Mouse (Mus musculus): ENCODE measurements around the gene Ell.
"Not testable (repeated sequence)": the region's sequence is repeated elsewhere in the genome, so short reads cannot be mapped to it uniquely, and the experiment has no call there.

Ell gene

DNA sequence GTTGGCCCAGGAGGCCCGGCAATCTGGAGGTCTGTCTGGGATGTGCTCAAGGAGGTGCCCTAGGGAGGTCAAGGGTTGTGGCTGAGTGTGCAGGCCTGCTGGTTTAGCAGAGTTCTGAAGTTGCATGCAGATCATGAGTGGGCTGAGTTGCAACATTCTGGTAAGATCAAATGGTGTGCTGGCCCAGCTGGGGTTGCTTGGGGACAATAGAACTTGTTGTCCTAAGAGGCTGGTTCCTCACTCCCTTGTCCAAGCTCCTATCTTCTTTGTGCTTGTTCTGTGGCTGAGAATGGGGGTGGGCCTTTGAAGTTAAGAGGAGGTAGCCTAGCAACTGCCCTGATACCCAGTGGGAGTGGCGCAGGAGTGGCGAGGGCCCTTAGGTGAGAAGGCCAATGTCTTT lies 23.5 kb downstream of the Ell start:
- DNase-seq (ENCODE audit: low spot score in 2 of 2) = no peak

DNA sequence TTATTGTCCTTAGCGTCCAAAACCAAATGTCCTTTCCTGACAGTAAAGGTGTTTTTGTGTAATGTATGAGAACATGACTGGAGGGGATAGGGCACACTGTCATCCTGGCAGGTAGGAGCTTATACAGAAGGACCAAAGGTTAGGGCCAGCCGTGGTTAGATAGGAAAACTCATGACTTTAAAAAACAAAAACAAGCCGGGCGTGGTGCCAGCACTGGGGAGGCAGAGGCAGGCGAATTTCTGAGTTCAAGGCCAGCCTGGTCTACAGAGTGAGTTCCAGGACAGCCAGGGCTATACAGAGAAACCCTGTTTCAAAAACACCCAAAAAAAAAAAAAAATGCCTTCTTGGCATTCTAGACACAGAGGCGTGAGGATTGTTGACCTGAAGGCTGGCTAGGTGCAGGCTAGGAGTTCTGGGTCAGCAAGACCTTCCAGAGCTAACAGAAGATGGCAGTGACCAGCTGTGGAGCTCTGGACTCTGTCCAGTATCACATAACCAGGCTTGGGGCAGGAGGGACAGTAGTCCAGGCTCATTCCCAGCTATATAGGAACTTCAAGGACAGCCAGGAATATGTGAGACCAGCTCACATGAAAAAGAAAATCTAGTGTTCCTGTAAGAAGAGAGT lies 24.6 kb downstream of the Ell start:
- DNase-seq (ENCODE audit: low spot score in 2 of 2) = no peak

DNA sequence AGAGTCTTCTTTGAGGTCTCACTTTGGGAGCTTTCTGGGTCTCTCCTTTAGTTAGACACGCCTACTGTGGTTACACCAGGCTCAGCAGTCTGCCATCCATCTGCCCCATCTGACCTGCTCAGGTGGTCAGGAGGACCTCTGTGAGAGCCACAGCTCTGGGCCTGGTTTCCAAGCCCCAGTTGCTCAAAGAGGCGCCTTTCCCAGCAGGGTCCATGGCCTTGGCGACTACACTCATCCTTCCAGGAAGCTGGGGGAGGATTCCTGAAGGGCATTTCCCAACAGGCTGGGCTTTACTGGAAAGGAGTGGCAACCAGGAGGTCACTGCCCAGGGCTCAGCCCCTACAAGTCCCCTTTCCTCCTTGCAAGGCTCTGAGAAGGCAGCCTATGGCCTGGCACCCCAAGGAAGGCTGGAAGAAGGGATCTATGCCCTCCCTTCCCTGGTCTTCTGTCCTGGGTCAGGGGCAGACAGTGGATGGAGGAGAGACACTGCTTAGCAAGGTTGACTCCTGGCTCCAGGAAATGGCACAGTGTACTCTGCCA lies 25.5 kb downstream of the Ell start:
- no peak for DNase-seq (ENCODE audit: low spot score in 2 of 2)

DNA sequence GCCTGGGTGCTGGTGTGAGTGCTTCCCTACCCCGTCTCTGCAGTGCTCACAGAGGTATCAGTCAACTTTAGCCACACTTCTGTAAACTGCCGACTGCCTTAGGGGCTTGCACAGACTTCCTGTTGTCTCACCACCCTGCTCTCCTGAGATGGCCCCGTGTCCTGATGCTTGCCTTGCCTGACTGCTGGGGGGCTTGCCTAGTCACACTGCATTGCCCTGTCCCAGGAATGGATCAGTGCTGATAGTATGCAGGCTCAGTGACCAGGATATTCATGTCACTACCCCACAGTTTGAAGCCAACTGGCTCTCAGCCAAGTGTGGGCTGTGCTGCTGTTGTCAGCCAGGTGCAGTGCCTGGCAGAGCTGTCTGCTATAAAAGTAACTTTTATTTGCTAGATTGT lies 26.3 kb downstream of the Ell start:
- DNase-seq (ENCODE audit: low spot score in 2 of 2) = no peak

DNA sequence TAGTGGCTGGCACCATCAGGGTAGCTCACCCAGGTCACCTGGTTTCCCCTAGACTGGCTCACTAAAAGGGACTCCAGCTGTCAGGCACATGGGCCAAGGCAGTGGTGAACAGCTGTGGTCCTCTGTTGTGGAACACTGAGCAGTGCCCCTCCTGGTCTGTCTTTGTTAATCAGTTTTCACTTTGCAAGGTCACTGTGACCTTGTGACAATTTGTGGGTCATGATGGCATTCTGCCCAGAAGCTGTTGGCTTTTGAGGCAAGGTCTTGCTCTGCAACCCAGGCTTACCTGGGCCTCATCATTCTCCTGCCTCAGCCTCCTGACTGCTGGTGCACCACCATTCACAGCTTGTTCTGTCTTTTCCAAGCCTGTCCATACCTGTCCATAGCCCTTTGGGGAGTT lies 31.1 kb downstream of the Ell start:
- no peak for DNase-seq (ENCODE audit: low spot score in 2 of 2)

DNA sequence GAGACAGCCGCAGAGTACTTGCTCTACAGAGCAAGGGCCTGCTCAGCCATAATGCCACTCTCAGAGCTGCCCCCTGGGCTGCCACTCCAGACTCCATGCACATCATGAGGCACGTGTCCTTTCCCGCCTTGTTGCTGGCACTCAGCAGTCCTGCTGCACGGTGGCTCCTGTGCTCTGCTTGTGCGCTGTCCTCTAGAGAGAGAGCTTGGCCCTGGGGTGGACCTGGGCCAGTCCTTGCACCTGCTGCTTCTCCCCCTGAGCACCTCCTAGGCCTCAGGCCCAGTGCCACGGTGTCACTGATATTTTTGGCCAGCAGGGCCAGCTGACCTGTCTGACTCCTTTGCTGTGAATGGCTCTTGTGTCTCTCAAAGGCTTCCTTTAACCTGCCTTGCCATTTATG lies 31.7 kb downstream of the Ell start:
- DNase-seq (ENCODE audit: low spot score in 2 of 2) = no peak

DNA sequence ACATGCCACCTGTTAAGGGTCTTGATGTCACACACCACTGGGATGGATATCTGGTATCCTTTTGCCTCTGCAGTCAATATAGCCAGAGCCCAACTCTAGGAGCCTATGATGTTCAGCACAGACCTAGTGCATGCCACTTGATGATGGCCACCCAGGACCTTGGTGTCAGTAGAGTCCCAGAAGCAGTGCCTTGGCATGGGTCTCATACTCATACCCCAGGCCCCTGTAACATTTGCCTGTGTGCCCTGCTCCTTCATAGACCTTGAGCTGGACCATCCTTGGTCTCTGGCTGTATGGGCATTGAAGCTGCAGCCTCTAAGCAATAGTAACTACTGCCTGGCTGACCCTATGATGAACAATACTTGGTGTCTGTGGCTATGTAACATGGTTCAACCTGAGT lies 35.0 kb downstream of the Ell start:
- DNase-seq (ENCODE audit: low spot score in 2 of 2) = no peak

DNA sequence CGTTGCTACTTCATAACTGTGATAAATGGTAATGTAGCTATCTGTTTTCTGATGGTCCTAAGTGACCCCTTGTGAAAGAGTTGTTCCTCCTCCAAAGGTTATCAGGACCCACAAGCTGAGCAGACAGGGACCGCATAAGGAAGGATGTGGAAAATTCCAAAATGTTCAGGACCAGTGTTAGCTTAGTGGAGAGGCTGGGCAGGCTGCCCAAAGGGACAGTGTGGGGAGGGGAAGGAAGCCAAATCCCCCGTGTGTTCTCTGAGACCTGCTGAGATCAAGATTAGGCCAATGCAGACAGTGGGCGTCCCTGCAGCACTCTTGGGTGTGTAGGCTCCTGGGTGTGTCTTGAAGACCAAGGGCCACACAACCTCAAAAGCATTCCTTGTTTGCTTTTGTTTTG lies 35.7 kb downstream of the Ell start:
- no peak for DNase-seq (ENCODE audit: low spot score in 2 of 2)

DNA sequence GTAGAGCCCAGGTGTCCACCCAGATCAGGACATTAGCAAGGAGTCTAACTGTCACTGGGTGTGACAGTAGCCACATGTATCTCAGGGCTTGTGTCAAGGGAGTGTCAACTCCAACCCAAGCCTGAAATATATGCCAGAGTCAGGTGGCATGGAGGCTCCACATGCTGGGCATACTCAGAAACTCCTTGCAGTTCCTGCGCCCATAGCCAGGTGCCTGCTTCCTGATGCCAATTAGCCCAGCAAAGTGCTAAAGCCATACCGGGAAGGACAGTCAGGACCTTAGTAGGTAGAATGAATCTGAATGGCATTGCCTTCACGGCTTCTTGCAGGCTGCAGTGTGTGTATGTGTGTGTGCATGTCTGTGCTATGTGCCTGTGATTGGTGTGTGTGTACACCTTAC lies 38.0 kb downstream of the Ell start:
- DNase-seq (ENCODE audit: low spot score in 2 of 2) = no peak

DNA sequence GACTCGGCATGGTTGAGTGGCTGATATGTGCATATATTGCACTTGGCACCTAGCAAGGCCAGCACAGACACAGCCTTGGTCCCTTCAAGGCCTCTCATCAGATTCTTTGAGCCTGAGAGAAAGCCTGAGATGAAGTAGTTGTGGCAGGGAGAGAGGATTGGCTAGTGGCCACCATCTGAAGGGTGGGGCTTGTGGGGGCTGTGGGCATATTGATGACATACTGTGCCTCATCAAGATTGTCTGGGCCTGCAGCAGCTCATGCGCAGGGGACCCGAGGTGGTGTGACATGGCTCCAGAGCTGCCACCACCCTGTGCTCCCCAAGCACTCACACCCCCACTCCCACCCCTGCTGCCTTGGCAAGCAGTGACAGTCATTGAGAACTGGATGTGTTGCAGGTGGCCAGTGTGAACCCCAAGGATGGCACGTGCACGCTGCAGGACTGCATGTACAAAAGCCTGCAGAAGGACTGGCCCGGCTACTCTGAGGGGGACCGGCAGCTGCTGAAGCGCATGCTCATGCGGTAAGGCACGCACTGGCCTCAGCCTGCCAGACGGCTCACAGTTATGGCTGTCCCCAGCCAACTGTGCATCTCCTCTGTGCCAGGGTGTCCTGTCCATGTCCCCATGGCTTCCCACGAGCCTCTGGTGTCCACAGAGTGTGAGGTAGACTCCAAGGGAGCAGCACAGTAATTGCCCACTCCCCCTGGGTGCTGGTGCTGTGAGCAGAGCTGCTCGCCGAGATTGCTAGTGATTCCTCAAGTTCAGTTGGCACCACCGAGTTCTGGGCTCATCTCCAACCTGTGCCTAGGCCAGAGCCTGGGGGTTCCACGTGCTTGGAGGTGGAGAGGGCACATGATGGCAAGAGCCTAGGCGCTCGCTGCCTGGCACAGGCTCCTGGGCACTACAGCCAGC lies 44.5 kb downstream of the Ell start:
- no peak for DNase-seq (ENCODE audit: low spot score in 2 of 2)

DNA sequence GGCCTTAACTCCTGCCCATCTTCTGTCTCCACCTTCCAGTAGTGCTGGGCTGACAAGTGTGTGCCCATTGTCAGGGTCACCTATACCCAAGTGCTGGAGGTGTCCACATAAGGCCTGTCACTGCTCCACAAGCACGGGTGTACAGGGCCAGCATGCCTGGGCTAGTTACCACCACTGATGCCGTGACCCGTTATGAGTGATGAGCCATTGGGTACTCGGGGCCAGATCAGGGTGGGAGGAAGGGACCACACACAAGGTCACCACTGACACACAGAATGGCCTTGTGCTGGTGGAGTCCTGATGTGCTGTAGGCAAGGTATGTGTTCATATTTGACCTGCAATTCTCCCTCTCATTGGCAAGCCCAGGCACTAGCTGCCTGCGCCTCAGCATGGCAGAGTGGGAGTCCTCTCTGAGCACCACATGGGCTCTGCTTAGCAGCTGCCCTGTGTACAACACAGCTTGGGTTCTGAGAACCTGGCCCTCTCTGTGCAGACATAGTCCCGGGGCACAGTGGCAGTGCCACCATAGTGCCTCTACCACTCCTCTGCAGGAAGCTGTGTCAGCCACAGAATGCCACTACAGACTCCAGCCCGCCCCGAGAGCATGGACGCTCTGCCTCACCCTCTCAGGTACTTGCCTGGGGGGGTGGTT lies 45.5 kb downstream of the Ell start:
- no peak for DNase-seq (ENCODE audit: low spot score in 2 of 2)

DNA sequence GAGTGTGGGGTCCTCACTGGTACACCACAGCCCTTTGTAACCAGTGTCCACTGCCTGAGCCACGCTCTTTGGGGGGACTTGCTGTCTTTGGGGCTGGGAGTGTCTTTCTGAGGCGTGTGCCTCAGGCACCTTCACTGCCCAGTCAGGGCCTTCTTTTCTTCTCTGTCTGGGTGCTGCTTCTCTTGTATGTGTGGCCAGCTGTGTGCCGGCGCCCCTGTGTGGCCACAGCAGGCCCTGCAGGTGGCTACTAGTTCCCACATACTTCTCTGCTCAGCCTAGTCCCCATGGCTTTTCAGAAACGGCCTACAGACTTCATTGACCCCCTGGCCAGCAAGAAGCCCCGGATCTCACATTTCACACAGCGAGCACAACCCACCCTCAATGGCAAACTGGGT lies 46.0 kb downstream of the Ell start:
- DNase-seq (ENCODE audit: low spot score in 2 of 2) = no peak

DNA sequence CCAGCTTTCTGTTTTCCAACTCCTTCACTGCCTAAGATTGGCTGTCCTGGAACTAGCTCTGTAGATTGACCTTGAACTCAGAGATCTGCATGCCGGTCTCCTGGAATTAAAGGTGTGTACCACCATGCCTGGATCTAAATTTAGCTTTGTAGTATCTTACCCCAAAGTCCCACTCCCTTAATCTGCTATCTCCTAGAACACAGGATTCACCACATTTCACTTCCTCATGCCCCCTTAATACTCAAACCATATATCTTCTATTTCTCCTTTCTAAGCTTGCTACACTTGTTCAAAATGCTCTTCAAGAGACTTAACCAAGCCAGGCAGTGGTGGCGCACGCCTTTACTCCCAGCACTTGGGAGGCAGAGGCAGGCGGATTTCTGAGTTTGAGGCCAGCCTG lies 48.7 kb downstream of the Ell start:
- not testable (repeated sequence) for DNase-seq (ENCODE audit: low spot score in 2 of 2)

DNA sequence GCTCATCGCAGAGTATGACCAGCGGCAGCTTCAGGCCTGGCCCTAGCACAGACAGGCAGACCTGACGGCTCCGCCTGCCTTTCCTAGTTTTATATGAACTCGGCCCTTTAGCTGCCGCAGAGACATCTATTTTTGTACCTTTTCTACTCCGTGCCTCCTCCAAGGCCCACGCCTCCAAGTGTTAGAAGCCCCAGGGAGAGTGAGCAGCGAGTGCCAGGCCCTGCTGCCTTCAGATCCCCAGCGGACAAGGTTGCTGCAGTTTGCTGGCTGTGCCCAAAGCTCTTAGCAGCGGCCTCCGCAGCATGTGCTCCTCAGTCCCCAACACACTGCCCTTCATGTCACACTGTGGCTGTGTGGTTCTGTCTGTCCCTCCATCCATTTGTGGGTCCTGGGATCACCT lies 52.3 kb downstream of the Ell start:
- DNase-seq (ENCODE audit: low spot score in 2 of 2) = no peak

DNA sequence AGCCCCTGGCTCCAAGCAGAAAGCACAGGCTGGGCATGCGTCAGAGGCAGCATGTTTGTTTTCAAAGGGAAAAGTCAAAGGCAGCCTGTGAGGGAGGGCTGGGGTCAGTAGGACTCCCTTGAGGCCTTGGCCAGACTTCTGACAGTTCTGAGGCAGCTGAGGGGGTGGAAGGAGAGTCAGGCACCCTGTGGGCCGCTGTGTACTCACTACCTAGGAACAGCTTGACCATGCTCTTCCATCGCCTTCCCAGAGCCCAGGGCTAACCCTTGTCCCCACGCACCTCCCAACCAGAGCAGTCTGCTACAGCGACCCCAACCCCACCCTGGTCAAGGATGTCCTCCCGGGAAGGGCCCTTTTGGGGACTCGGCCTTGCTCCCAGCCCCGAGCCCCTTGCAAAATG lies 53.9 kb downstream of the Ell start:
- DNase-seq (ENCODE audit: low spot score in 2 of 2) = no peak

DNA sequence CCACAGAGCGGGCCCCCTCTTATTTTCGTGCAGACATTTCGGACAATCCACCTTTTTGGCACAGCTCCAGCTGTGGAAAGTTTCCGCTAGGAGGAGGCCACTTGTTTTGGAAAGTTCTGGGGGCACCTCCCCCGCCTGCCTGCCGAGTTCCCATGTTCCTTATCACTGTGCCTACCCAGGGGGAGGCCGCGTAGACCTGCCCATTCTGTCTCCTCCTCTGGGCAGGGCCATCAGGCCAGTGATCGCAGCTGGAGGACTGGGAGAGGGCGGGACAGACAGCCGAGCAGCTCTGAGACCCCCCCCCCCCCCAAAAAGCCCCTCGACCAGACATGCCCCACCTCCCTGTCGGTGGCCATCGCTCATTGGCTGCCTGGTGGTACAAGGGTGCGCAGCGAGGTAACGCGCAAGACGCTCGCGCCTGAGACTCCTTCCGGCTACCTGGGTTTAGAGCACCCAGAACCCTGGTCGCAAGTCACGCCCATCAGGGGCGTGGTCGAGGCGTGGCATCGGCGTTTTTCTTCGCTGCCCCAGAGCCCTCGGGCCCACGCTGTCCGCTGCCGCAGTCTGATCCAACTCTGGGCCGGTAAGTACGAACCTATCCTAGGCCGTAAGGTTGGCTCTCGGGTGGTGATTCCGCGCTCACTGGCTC lies 54.8 kb downstream of the Ell start, which contains the start of gene Isyna1:
Isyna1 (plus strand) TSS at position 413 of the 649 bp plus-strand sequence.
- peak; percentile 80 to 81 for DNase-seq (ENCODE audit: low spot score in 2 of 2)

DNA sequence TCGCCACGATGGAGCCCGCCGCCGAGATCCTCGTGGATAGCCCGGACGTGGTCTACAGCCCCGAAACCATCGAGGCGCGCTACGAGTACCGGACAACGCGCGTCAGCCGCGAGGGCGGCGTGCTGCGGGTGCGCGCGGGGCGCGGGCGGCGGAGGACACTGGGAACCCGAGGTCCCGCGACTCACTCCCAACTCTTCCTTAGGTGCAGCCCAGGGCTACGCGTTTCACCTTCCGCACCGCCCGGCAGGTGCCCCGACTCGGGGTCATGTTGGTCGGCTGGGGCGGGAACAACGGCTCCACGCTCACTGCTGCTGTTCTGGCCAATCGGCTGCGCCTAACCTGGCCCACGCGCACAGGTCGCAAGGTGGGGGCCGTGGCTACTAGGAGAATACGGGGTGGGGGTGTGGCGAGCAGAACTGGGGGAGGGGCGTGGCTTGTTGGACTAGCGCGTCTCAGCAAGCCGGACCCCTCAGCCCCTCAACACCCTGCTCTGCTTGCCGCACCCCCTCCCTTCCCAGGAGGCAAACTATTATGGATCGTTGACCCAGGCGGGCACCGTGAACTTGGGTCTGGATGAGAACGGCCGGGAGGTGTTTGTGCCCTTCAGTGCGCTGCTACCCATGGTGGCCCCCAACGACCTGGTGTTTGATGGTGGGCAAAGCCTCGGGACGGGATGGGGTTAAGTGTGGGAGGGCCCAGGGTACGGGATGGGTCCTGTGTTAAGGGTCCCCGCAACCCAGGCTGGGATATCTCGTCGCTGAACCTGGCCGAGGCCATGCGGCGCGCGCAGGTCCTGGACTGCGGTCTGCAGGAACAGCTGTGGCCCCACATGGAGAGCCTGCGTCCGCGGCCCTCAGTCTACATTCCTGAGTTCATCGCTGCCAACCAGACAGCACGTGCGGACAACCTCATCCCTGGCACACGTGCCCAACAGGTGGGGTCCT lies 55.6 kb downstream of the Ell start:
- DNase-seq (ENCODE audit: low spot score in 2 of 2) = peak in 1 of 2 experiments; percentile 58

DNA sequence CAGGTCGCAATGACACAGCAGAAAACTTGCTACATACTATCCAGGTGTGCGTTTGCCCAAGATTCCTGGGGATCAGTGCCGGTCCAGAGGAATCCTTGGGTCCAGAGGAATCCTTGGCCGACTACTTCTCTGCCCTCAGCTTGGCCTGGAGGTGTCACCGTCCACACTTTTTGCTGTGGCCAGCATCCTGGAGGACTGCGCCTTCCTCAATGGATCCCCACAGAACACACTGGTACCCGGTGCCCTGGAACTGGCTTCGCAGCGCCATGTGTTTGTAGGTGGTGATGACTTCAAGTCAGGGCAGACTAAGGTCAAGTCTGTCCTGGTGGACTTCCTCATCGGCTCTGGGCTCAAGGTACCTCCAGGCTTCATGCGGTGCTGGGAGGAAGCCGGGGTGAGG lies 56.6 kb downstream of the Ell start:
- DNase-seq (ENCODE audit: low spot score in 2 of 2) = no peak

DNA sequence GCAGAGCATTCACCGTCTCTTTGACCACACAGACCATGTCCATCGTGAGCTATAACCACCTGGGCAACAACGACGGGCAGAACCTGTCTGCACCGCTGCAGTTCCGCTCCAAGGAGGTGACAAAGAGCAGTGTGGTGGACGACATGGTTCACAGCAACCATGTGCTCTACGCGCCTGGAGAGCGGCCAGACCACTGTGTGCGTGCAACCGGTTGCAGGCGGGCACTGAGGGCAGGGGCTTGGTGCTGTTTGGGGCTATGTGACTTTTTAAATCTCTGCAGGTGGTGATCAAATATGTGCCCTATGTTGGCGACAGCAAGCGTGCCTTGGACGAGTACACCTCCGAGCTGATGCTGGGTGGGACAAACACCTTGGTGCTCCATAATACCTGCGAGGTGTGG lies 57.0 kb downstream of the Ell start:
- no peak for DNase-seq (ENCODE audit: low spot score in 2 of 2)

DNA sequence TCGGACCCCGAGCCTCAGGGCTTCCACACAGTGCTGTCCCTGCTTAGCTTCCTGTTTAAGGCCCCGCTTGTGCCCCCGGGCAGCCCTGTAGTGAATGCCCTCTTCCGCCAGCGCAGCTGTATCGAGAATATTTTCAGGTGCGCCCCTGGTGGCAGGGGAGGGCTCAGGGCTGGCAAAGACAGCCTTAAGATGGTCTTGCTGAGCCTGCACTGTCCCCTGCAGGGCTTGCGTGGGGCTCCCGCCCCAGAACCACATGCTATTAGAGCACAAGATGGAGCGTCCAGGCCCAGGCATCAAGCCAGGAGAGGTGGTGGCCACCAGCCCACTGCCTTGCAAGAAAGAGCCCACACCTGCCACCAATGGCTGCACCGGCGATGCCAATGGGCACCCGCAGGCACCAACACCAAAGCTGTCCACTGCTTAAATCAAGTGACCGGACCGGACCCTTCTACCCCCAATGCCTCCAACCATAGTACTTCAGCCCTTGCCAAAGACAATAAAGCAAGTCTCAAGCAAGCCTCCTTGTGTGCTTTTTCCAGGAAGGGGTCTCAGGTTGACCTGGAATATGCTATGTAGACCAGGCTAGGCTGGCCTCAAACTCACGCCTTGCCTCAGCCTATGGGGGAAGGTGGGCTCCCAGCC lies 57.6 kb downstream of the Ell start:
- no peak for DNase-seq (ENCODE audit: low spot score in 2 of 2)

Measured in urinary bladder, adult 18-20 months (tissue).